Mouse (Mus musculus): ENCODE data around the gene Msrb3.

The Msrb3 gene

GRCm38 (mm10) chr10:120857531-120858001 lies 41.3 kb downstream of the Msrb3 start:
- peak in 1 of 2 experiments; percentile 62 for DNase-seq

DNA sequence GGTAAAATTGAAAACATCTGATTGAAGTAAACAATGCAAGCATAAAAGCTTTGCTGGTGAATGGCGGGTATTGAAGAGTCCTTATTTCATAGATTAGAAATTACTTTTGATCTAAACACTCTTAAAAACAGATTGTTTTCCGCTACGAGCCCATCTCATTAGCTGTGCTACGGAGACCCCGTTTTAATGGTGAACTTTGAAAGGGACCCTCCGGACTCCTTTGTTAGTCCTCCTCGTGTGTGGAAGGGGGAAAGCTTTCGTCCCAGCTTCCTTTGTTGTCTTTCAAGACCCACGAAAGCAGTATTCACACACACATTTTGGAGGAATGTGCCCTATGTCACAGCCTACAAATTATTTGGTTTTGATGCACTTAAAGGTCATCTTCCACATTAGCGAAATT lies 44.6 kb downstream of the Msrb3 start:
- no peak for DNase-seq

- no peak for DNase-seq
Measured at GRCm38 (mm10) chr10:120853816-120854215, 45.1 kb downstream of the Msrb3 start.

- peak in 1 of 2 experiments; percentile 31 for DNase-seq
Measured at GRCm38 (mm10) chr10:120851196-120851781, 47.6 kb downstream of the Msrb3 start.

DNA sequence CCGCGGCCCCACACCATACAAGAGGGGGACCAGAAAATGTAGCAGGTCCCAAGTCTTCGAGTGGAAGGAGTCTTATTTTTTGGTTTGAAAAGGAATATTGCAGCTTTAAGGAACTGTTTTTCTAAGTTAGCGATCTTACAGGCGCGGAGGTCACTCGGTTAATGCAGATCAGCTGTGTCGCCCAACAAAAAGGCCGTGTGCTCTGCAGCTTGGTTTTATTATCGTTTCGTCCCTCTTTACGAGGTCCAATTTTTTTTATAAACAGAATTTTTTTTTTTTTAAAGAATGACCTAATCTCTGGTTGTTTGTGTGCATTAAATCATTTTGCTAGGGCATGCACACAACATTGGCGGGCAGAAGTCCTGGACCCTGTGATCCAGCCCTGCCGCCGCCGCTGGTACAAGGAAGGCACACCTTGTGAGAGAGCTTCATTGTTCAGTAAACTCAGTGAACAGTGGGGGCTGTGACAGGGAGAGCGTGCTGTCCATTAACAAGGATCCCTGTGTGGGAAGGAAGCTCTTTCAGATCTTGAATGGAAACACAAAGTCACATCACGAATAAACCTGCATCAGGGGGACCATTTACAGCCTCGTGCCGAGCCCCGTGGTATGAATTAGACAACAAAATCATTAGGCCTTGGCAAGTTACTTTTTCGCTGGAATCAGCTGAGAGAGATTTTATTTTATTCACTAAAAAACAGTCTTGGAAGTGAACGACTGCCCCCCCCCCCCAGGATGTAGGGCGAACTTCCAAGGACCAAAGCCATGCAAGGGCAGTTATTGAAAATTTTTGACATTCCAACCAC lies 48.3 kb downstream of the Msrb3 start:
- DNase-seq, result peak; percentile 40 to 50

DNA sequence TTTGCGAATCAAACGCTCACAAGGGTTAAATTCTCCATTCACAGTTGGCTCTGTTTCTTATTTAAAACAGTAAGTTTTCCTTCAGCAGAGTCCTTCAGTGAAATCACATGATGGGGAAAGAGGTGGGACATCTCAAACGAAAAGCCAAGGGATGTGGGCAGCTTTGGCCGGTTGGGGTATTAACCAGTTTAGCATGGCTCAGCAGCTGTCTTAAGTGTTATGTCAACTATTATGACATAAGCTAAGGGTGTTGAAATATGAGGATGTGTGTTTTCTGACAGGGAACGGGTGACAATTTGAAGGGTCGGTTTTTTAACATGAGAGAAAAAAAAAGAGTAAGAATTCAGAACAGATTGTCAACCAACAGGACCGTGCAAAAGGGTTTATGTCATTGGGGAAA lies 50.2 kb downstream of the Msrb3 start:
- DNase-seq, result no peak

DNA sequence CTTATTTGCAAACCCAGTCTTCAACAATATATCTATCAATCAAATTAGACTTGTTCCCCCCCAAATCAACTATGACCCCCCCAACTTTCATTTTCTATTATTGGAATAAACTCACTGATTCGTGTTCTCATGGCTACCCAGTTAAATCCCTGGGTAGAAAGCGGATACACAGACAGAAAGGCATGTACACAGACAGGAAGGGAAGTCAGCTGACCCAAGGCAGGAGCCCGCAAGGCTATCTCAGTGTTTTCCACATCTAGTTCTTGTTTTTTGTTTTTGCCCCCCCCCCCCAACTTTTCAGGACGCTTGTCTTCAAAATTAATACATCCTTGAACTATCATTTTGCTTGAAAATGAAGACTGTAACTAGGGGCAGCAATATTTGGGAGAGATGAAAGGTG lies 51.1 kb downstream of the Msrb3 start:
- DNase-seq, result no peak

DNA sequence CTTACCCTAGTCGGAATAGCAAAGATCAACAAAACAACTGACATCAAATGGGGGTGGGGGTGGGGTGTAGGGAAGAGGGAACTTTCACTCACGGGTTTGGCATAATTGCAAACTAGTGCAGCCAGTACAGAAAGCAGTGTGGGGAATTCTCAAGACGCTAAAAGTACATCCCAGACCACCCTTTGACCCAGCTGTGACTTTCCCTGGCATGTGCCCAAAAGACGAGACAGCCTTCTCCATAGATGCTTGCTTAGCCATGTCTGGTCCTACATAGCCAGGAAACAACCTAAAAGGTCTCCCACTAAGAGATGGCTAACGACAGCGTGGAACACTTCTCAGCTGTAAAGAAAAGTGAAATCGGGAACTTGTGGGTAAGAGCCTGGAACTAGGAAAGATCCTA lies 58.9 kb downstream of the Msrb3 start:
- peak in 1 of 2 experiments; percentile 4 for DNase-seq

DNA sequence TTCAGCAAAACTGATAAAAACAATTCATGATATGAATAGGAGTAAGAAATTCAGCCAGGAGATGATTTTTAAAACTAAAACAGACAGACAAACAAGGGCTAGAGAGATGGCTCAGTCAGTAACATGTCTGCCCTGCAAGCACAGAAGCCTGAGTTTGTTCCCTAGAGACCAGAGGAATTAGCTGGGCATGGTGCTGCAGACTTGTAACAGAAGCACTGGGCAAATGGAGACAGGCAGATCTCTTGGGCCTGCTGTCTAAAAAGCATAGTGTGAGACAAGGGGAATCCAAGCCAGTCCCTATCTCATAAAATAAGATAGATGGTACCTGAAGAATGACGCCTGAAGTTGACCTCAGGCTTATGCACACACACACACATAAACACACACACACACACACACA lies 64.4 kb downstream of the Msrb3 start:
- DNase-seq, result no peak

DNA sequence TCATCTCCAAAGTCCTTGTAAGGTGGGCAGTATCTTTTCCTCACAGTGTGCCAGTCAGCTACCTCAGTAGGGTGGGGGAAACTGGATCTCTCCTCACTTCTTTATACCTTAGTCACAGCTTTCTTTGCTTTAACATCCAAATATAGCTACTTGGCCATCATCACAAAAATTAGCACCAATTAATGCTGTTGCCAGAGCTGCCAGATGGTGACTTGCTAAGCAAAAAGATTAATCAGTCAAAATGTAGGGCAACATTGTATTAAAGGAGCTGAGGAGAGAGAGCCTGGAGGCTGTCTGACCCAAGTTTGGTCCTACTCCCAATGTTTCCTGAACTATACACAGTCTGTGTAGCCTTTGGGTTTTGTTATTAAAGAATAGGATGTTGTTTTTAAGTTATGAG lies 65.1 kb downstream of the Msrb3 start:
- no peak for DNase-seq

DNA sequence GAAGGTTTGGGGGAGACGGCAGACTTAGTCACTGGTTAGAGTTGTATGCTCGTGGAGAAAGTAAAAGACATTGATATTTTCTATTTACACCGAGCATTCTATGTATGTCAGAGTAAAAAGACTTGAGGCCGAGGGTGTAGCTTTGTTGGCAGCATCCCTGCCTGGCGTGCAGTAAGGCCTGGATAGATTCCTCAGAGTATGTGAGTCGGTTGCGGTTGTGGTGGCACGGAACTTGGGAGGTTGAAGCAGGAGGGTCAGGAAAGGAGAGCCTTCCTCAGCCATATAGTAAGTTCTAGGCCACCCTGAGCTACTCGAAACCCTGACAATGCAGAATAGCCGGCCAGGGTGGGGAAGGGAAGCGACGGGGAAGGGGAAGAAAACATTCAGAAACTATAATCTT lies 71.1 kb downstream of the Msrb3 start:
- DNase-seq, result no peak

DNA sequence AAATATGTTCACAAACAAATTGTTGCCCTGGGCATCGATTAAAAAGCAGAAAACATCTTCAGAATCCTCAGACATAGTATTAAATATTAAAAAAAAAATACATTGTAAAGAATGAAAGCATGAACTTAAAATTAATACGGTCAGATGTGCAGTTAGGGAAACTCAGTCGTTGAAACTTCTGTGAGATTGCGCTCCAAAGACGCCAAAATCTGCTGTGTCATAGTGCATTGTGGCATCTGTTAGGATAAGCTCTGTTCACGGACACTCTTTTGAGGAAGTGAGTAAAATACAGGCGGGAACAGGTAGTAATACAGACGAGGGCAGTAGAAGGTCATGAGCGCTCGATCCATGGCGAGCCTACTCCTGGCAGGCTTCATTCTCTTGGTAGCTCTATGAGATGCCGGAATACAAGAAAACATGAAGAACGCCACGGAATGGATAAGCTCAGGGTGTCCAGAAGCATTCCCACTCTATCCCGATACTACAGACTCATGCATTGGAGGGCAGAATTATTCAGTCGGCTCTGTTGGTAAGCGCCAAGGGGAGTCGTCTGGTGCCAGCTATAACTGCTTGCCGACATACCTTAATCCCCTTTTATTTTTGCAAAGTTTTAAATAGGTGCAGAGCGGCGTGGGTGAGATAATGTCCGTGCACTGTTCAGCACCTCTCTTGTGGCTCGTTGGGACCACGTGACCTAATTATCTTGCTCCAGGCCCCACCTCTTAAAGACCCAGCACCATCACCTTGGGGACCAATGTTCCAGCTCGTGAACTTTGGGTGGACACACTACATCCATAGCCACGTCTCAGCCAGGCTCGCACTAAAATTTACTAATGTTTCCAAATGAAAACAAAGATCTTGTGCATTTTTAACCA lies 71.9 kb downstream of the Msrb3 start:
- DNase-seq, result no peak

- DNase-seq, result no peak
Measured at GRCm38 (mm10) chr10:120826381-120826780, 72.5 kb downstream of the Msrb3 start.

DNA sequence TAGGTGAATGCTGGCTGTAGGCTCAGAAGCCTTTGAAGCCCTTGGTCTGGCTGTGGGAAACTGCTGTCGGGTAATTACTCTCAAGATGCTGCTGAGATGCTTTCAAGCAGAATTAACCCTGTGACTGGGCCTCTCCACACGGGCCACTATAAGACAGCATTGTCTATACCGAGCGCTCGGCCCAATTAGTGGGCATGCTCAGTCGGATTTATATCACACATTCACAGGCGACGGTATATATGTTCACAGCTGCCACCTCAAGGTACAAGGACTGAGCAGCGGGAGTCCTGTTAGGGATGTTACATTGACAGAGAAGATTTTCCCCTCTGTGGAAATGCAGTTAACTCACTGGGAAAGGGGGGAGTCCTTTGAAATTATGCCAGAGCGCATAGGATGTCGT lies 73.3 kb downstream of the Msrb3 start:
- DNase-seq, result no peak

DNA sequence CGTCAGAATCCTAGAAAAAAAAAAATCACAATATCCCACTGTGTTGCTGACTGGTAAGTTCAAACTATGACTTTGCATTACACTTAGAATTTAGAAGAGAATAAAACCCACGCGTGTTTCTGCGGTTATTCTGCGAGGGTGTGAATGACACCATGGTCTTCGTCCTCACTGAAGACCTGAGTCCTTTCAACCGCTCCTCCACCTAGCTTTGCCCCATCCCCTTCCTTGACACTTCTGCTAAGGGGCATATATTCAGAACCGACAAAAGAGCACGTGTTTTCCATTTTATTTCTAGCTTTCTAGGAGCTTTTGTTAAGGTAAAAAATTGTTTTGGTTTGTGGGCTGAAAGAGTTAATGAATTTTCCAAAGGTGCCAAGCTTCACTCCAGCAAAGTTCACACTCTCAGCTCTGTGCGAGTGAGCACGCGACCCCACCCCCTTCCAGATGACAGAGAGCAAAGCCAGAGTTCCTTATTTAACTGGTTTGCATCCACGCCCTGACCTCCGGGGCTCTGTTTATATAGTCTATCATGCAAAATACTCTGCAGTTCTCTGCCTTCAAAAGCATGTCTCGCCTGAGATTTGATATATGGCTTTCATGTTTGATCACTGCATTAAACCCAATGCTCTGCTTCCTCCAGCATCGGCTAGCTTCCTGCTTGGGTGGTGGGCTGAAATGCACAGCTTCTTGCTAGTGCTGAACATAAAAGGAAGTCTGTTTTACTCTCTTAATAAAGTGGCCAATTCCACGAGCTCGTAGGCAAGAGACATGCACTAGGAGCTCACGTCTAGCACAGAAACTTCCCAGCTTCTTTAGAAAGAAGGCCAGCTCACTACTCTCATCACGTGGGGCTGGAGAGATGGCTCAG lies 77.2 kb downstream of the Msrb3 start:
- peak in 1 of 2 experiments; percentile 4 for DNase-seq

DNA sequence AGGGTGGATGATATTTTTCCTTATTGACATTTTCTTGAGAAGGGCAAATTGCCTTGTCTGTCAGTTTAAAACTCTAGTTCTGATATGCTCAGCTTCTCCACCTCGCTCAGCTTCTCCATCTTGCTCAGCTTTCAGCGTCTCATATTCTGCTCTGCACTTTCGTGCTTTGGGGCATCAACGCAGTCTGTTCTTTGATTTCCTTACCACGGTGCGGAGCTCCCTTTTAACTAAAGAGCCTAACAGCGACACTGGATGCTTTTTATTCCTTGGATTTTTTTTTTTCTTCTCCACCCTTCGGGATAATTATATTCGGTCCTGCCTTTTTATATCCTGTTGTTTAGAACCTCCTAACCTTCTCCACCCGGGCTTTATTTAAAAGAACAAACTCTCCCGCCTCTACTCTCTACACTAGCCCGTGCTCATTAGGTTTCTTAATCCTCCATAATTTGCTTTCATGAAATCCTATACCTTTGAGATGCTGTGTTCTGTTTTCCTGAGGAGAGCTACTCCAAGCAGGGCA lies 78.1 kb downstream of the Msrb3 start:
- no peak for DNase-seq

DNA sequence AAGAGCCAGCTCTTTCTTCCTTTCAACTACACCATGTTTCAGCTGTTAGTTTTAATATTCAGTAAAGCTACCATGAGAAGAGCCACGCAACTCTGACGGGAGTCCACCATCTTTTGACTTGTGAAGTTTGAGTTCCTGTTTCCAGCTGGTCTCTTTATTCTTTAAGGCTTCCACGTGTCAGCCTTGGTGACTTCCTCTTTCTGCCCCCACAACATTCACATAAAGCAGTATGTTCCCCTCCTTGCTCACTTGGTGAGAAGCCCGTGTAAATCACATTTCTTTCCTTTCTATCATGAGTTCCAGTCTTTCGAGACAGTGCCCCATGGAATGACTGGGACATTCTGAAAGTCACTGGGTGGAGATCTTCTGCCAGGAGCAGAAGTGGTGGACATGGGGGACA lies 83.6 kb downstream of the Msrb3 start:
- DNase-seq, result no peak

DNA sequence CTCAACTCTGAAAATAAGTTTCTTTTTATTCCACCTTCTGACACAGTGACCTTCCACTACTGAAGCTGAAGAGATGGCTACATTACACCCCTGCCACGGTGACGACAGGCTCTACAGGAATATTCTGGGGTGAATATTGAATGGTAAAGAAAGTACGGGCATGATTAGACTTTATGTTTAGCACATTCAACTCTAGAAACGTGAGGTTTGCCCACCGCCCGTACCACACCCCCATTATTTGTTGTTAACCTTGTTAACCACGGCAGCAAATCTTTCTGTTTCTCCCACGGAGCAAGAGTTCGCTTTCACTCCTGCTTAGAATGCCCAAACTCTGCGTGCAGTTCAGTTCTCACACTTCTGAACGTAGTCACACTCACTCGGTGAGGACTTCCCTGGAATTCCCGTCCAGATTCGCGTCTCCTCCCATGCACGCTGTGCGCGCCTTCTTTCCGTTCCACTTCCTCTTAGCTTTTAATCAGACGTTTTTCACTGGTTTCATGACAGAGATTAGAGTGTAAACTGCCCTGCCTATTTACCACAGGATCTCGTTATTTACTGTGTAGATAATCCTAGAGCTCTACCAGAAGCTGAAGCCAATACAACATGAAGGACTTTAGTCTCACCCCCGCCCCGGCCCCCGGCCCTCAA lies 87.0 kb downstream of the Msrb3 start:
- DNase-seq, result peak in 1 of 2 experiments; percentile 22

GRCm38 (mm10) chr10:120810832-120811571 lies 87.9 kb downstream of the Msrb3 start:
- DNase-seq, result no peak

DNA sequence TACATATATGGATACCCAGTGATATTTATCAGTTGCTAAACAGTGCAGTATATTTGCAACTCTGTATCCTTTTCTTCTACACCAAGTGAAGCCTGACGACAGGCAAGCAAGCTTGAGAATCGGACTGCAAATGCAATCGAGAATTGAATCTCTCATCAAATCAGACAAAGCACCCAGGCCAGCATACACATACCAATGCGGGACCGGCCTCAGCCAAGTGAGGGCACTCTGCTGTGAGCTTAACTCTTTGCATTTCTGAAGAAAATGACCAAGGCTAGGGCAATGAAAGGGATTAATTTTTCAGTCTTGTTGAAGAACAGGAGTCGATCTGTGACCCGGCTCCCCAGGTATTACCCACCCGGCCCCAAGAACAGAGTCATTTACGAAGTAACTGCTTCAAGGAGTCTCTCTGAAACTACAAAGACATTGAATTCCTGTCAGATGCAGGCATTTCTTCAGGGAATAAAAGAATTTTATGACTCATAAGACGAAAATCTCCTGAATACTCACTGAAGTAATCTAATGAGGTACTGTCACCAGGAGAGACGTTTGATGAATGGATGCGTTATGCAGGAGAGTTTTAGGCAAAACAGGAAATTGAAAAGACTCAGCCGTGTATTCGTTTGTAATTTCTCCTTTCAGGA lies 88.7 kb downstream of the Msrb3 start:
- no peak for DNase-seq
